ENCODE assay signal across 9 mouse cellular contexts in the genomic region with DNA sequence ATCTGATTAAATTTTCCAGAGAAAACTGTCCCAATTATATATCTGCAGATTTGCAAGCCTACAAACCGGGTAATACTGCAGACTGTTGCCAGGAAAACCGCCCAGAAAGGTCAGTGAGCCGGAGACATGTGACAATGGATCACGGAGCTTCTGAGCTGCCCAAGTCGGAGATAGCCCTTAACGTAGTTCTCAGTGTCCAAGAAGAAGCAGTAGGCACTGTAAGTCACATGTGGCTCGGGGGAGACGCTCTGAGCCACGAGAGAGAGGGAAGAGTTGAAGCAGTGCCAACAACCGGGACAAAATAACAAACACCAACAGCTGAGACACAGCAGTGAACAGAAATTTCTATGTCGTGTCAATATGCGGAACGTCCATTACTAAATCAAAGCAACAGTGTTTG.
DNase-seq lines count a peak whose midpoint lies in the region.
"Had no signal": no experiment of that assay in that cellular context is flagged by ENCODE, and none has a peak within 500 bp of the region (broad histone marks: within the 10 kb centered on the region; RNA-seq: fewer than 3 reads in every experiment).

No protein-coding gene starts in this region.

- DNase-seq in gastrocnemius, adult 18-20 months (ENCODE audit: low spot score), result peak; percentile 13
- no peak for DNase-seq in gastrocnemius, postnatal 25 days
- peak; percentile 46 to 57 for DNase-seq in right cerebral cortex, adult 2 months (ENCODE audit: low spot score in 2 of 2)
- DNase-seq in right cerebral cortex, postnatal 4 days, result no peak
- DNase-seq in heart, postnatal 4 days, result peak; percentile 15
- no peak for DNase-seq in spleen, postnatal 4 days (ENCODE audit: low spot score in 2 of 2)
- DNase-seq in c-Kit-positive CD71-positive TER-119-positive erythroid progenitor cells, embryonic 14.5 days (ENCODE audit: low spot score), result no peak
- DNase-seq in thymus, postnatal 25 days, result no peak
- DNase-seq: gastrocnemius, postnatal 14 days had no signal

Comparison
In these comparisons a context has a peak if more than half of its experiments do, and no peak if none do; other contexts are left out.
1. DNase-seq: peak in gastrocnemius, adult 18-20 months (single experiment), right cerebral cortex, adult 2 months (2 of 2) and heart, postnatal 4 days (single experiment); none in gastrocnemius, postnatal 25 days (single experiment), right cerebral cortex, postnatal 4 days (single experiment), spleen, postnatal 4 days (0 of 2), c-Kit-positive CD71-positive TER-119-positive erythroid progenitor cells, embryonic 14.5 days (single experiment) and thymus, postnatal 25 days (single experiment).